Mouse (Mus musculus) myocyte (in vitro differentiated cells): Measurements from ENCODE around the gene Galntl5.

Experiments used
- CEBPB ChIP-seq: IDR thresholded peaks from 2 replicates; pipeline ENCODE4 v1.6.1; 2011; ENCODE audit warnings: mild to moderate bottlenecking, moderate library complexity; ENCODE audit not compliant: poor library complexity, insufficient read depth, severe bottlenecking
- E2F4 ChIP-seq: IDR thresholded peaks from one replicate; pipeline ENCODE4 v1.6.1; 2011; ENCODE audit warnings: mild to moderate bottlenecking, control low read depth, moderate library complexity; ENCODE audit not compliant: insufficient read depth
- MAX ChIP-seq: IDR thresholded peaks from one replicate; pipeline ENCODE4 v1.6.1; 2011; ENCODE audit warnings: low read depth, mild to moderate bottlenecking, control low read depth
- MYOD1 ChIP-seq, 3 experiments: IDR thresholded peaks; one replicate each; pipeline ENCODE4 v1.6.1; 2011; ENCODE audit warnings: control low read depth in 2 of 3, low read depth in 2 of 3, mild to moderate bottlenecking in 2 of 3, moderate library complexity in 1 of 3; ENCODE audit not compliant: insufficient read length in 2 of 3, control insufficient read depth in 1 of 3
- MYOG ChIP-seq, 3 experiments: IDR thresholded peaks; one replicate each; pipeline ENCODE4 v1.6.1; 2011; ENCODE audit warnings: control low read depth in 2 of 3, low read depth in 2 of 3, mild to moderate bottlenecking in 2 of 3; ENCODE audit not compliant: insufficient read length in 2 of 3, control insufficient read depth in 1 of 3, insufficient read depth in 1 of 3
- POLR2A ChIP-seq: IDR thresholded peaks from one replicate; pipeline ENCODE4 v1.6.1; 2011; ENCODE audit warnings: low read depth, mild to moderate bottlenecking, control low read depth, moderate library complexity; ENCODE audit not compliant: insufficient read length
- POLR2AphosphoS2 ChIP-seq: IDR thresholded peaks from one replicate; pipeline ENCODE4 v1.6.1; 2011; ENCODE audit warnings: low read depth, control low read depth; ENCODE audit not compliant: insufficient read length
- REST ChIP-seq: IDR thresholded peaks from one replicate; pipeline ENCODE4 v1.6.1; 2011; ENCODE audit warnings: mild to moderate bottlenecking, control low read depth, moderate library complexity; ENCODE audit not compliant: insufficient read depth, insufficient read length
- TCF3 ChIP-seq: IDR thresholded peaks from one replicate; pipeline ENCODE4 v1.6.1; 2011; ENCODE audit warnings: low read depth, control low read depth; ENCODE audit not compliant: insufficient read length
- USF1 ChIP-seq: IDR thresholded peaks from one replicate; pipeline ENCODE4 v1.6.1; 2011; ENCODE audit warnings: low read depth, mild to moderate bottlenecking, control low read depth, moderate library complexity

- no peak for TF ChIP-seq POLR2A
- TF ChIP-seq USF1: no peak
- TF ChIP-seq REST: no peak
- TF ChIP-seq CEBPB: no peak
- TF ChIP-seq MYOD1 (IDR thresholded peaks at IDR 0.05; ENCODE audit: control insufficient read depth in 1 of 3, insufficient read length in 2 of 3, low read depth in 2 of 3): no peak
- no peak for TF ChIP-seq MYOG (IDR thresholded peaks at IDR 0.05; ENCODE audit: control insufficient read depth in 1 of 3, insufficient read depth in 1 of 3, insufficient read length in 2 of 3, low read depth in 2 of 3)
- no peak for TF ChIP-seq E2F4
- TF ChIP-seq POLR2AphosphoS2: no peak
- no peak for TF ChIP-seq MAX
- no peak for TF ChIP-seq TCF3
These were observed 80.2 kb downstream of the Galntl5 start for GRCm38 (mm10) chr5:25261452-25261851.
